Mouse (Mus musculus): ENCODE results near the gene Igflr1. TPM values are rescaled to one million over a fixed set of nuclear protein-coding genes. Genes with fewer than 3 reads are reported as not detected.

Igflr1 gene
- polyA plus RNA-seq, 1 experiment from 2014 or later: 6.0 TPM

DNA sequence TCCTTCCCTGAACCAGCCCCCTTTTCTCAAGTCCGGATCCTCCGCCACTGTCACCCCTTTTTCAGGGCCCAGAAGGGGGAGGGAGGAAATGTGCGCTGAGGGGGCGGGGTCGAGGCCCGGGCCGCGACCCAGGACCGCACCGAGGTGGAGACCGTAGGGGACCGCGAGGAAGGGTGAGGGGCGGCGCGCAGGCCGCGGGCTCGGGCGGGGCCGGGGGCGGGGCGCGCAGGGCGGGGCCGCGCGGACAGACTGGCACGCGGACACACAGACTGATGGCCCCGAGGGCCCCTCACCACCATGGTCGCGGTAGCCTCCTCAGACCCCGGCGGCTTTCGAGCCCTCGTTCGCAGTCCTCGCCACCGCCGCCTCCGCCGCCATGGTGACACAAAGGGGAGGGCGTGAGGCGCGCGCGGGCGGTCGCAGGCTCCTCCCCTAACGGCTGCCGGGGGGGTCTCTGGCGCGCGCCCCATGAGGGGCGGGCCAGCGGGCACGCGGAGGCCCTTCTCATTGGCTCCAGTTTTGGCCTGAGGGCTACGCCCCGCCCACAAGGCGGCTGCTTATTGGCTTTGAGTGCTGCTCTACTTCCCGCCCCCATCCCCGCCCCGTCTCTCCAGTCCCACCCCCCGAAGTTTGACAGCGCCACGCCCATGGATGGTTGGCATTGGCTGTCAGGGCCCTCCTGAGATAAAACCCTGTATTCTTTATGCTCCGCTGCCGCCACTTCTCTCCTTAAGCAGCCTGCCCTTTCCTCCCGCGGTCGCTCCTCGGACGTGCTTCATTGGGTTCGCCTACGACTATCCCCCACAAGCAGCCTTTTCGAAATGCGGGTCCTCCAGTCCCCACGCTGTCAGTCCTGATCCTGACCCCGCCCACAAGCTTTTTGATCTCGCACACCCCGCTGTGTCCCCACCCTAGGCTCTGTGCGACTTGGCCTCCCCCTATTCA, 30.3 kb upstream of the Igflr1 start, which contains the start of gene Arhgap33:
Arhgap33 (minus strand) TSS at position 428 of the 945 bp plus-strand sequence.
- H3K36me3 ChIP-seq: peaks cover 52% of the 10 kb centered on the region
- peak within 1 kb of the TSS; percentile 89 for H3K4me2 ChIP-seq
- under 1% methylated on average over 53 of the region's 84 CpGs for WGBS
- ATAC-seq (replicated peaks; ENCODE audit: low FRiP score): peak; percentile 93
- H3K9ac ChIP-seq: peak within 1 kb of the TSS; percentile 65
- H3K4me3 ChIP-seq (replicated peaks): peak within 1 kb of the TSS; percentile 85
- peak within 1 kb of the TSS; percentile 74 for H3K27ac ChIP-seq
- no peaks in the 10 kb centered on the region for H3K9me3 ChIP-seq (replicated peaks)
- H3K27me3 ChIP-seq: no peaks in the 10 kb centered on the region
- H3K4me1 ChIP-seq: peaks cover 29% of the 10 kb centered on the region

DNA sequence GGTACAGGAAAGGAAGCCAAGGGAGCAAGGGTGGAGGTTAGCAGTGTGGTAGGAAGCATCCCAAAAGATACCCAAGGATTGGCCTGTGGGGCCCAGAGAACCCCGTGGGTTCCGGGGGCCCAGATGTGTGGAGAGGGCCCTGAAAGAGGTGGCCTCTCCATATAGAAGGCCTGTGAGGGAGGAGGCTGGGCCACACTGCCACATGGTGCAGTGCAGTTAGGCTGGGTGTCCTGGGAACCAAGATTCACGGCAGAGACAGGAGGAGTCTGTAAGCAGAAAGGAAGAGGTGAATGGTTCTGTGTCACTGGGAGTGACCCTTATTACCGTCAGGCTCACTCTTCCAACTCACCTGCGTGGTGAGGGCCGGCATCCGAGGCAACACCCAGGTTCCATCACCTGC, 24.7 kb upstream of the Igflr1 start:
- Histone ChIP-seq H3K27ac (no peak overlapping the region), H3K4me1 (peaks cover 4% of the 10 kb centered on the region), H3K4me2 (no peak overlapping the region), H3K9me3 (replicated peaks) (no peaks in the 10 kb centered on the region), H3K4me3 (replicated peaks) (no peak overlapping the region), H3K36me3 (peaks cover 59% of the 10 kb centered on the region), H3K27me3 (no peaks in the 10 kb centered on the region), H3K9ac (no peak overlapping the region)
- WGBS: 90% methylated on average over 7 of the region's 7 CpGs
- no peak for ATAC-seq (replicated peaks; ENCODE audit: low FRiP score)

DNA sequence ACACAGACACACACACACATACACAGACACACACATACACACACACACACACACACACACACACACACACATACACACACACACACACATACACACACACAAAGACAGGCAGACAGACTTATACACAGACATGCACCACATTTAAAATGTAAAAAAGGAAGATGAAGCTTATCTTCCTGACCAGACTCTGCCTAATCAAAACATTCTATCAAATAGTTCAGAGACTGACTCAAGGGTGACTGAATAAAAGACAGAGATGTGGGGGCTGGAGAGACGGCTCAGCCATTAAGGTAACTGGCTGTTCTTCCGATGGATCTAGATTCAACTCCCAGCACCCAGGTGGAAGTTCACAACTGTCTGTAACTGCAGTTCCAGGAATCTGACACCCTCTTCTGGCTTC, 20.9 kb upstream of the Igflr1 start:
- H3K9me3 ChIP-seq (replicated peaks): no peaks in the 10 kb centered on the region
- no peak overlapping the region for H3K4me2 ChIP-seq
- H3K4me3 ChIP-seq (replicated peaks): no peak overlapping the region
- H3K27ac ChIP-seq: no peak overlapping the region
- no peak for ATAC-seq (replicated peaks; ENCODE audit: low FRiP score)
- H3K27me3 ChIP-seq: no peaks in the 10 kb centered on the region
- no peaks in the 10 kb centered on the region for H3K4me1 ChIP-seq
- H3K9ac ChIP-seq: no peak overlapping the region
- WGBS: 84% methylated on average over 2 of the region's 2 CpGs
- H3K36me3 ChIP-seq: peaks cover 77% of the 10 kb centered on the region

DNA sequence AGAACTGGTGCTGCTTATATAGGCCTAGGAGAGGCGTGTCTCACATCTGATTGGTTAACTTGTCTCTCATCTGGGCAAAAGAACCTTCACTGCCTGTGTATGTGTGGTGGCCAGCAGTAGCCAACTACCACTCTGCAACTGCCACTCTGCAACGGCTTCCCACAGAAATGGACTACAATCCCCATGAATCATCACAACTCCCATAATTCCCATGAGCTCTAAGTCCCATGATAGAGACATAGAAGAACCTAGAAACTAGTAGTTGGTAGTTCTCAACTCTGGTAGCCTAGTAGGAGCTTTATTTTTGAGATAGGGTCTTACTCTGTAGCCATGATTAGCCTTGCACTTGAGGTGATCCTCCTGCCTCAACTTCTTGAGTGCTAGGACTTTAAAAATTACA, 15.3 kb upstream of the Igflr1 start:
- ATAC-seq (replicated peaks; ENCODE audit: low FRiP score): no peak
- peaks cover 42% of the 10 kb centered on the region for H3K36me3 ChIP-seq
- H3K4me2 ChIP-seq: no peak overlapping the region
- H3K4me1 ChIP-seq: peaks cover 27% of the 10 kb centered on the region
- H3K9me3 ChIP-seq (replicated peaks): no peaks in the 10 kb centered on the region
- 94% methylated on average over 2 of the region's 2 CpGs for WGBS
- H3K4me3 ChIP-seq (replicated peaks): no peak overlapping the region
- H3K9ac ChIP-seq: no peak overlapping the region
- H3K27ac ChIP-seq: no peak overlapping the region
- H3K27me3 ChIP-seq: no peaks in the 10 kb centered on the region

DNA sequence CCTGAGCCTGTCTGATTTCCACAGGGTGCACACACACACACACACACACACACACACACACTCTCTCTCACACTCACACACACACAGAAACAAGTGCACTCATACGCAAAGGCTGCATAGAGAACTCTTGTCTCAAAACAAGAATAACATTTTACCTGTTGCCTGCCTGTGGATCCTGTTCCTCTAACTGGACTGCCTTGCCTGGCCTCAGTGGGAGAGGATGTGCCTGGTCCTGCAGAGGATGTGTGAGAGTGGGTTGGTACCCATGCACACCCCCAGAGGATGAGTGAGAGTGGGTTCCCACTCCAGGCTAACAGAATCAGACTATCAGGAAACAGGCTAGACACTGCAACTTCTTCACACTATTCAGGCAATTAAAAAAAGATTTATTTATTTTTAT, 14.6 kb upstream of the Igflr1 start:
- WGBS: 97% methylated on average over 1 of the region's 1 CpGs
- no peak overlapping the region for H3K27ac ChIP-seq
- H3K9me3 ChIP-seq (replicated peaks): no peaks in the 10 kb centered on the region
- no peak overlapping the region for H3K9ac ChIP-seq
- no peak for ATAC-seq (replicated peaks; ENCODE audit: low FRiP score)
- H3K4me1 ChIP-seq: peaks cover 27% of the 10 kb centered on the region
- no peak overlapping the region for H3K4me2 ChIP-seq
- no peak overlapping the region for H3K4me3 ChIP-seq (replicated peaks)
- peaks cover 49% of the 10 kb centered on the region for H3K36me3 ChIP-seq
- no peaks in the 10 kb centered on the region for H3K27me3 ChIP-seq

DNA sequence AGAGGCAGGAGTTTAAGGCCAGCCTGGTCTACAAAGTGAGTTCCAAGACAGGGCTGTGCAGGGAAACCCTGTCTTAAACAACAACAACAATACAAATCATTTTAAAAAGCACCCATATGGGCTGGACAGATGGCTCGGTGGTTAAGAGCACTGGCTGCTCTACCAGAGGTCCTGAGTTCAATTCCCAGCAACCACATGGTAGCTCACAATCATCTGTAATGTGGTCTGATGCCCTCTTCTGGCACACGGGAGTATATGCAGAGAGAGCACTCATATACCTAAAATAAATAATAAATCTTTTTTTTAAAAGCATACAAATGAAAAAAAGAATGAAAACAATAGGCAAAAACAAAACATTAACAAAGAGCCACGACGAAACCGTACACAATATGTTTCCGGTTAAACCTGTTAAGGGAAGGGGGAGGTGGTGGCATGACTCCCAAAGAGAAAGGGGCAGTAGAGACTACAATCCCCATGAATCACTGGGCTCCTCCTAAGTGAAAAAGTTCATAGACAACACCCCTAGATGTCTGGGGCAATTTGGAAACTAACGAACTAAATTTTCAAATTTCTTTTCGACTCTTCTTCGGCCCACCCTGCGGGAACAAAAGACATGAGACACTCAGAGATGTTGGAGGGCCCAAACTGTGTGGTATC, 13.7 kb upstream of the Igflr1 start:
- peak; percentile 64 for ATAC-seq (replicated peaks; ENCODE audit: low FRiP score)
- H3K9ac ChIP-seq: peak overlapping the region; percentile 66
- H3K27me3 ChIP-seq: no peaks in the 10 kb centered on the region
- 3% methylated on average over 10 of the region's 10 CpGs for WGBS
- peak overlapping the region; percentile 66 for H3K4me3 ChIP-seq (replicated peaks)
- peak overlapping the region; percentile 99 for H3K27ac ChIP-seq
- peaks cover 27% of the 10 kb centered on the region for H3K4me1 ChIP-seq
- H3K4me2 ChIP-seq: peak overlapping the region; percentile 85
- H3K36me3 ChIP-seq: peaks cover 50% of the 10 kb centered on the region
- no peaks in the 10 kb centered on the region for H3K9me3 ChIP-seq (replicated peaks)

DNA sequence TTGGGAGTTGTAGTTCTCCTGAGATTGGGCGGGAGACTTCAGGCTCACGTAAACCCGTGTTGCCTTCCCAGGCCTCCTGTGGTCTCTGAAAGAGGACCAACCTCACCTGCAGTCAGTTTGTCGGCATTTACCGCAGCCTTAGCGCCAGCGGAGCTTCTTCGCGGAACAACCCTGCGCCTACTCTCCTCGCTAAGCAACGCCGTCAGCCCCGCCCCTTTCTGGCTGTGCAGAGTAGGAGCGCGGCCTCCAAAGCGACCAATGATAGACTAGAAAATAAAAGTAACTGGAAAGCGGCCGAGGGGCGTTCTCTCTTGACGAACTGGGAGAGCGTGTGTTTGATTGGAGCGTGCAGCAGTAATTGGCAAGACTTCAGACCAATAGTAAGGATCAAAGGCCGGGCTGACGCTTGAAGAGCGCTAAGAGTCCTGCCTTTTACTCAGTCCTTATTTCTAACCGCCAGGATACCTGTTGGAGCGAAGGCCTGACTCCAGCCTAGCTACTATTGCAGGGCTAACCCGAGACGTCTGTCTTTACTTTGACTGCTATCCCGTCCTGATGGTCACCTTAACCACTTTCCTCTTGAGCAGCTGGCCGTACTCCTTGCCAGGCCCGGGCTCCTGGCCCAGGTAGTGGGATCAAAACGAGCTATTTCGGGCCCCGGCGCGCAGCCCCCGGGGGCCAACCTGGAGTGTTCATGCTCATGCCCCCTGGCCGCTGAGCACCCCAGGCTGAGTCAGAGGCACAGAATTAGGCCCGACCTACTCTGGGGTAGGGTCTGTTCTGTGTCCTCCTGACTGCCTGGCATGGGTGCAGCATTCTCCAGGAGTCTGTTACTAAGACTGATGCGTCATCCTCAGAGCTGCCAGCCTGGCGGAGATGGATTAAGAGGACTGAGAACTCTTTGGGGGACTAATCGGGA, 12.9 kb upstream of the Igflr1 start, which contains the start of the genes Hspb6 and Proser3:
Hspb6 (plus strand) TSS at position 77 of the 919 bp plus-strand sequence.
Proser3 (minus strand) TSS at position 198 of the 919 bp plus-strand sequence.
- peak within 1 kb of the TSS; percentile 85 for H3K4me2 ChIP-seq
- under 1% methylated on average over 44 of the region's 44 CpGs for WGBS
- peaks cover 27% of the 10 kb centered on the region for H3K4me1 ChIP-seq
- H3K4me3 ChIP-seq (replicated peaks): peak within 1 kb of the TSS; percentile 66
- peak; percentile 96 for ATAC-seq (replicated peaks; ENCODE audit: low FRiP score)
- H3K9me3 ChIP-seq (replicated peaks): no peaks in the 10 kb centered on the region
- H3K27ac ChIP-seq: peak within 1 kb of the TSS; percentile 99
- no peaks in the 10 kb centered on the region for H3K27me3 ChIP-seq
- H3K9ac ChIP-seq: peak within 1 kb of the TSS; percentile 66
- peaks cover 52% of the 10 kb centered on the region for H3K36me3 ChIP-seq

DNA sequence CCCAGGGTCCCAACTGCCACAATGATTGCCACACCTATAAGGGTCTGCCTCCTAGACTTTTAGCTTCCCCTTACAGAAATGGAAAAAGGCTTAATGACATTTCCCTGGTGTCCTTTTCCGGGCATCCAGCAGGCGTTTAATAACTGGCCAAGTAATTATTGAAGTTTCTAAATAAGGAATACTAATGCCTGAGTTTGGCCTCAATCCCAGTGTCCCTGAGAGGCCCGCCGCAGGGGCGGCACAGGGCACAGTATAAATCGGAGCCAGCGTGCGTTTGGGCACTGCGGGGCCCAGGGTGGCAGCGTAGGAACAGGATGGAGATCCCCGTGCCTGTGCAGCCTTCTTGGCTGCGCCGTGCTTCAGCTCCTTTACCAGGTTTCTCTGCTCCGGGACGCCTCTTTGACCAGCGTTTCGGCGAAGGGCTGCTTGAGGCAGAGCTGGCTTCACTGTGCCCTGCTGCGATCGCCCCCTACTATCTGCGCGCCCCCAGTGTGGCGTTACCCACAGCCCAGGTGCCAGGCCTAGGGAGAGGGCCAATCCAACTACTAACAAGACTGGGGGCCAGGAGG, 12.1 kb upstream of the Igflr1 start:
- peak overlapping the region; percentile 99 for H3K27ac ChIP-seq
- H3K4me3 ChIP-seq (replicated peaks): peak overlapping the region; percentile 66
- 0 out of 2 replicates have a peak, but pooled peaks have one; percentile 19 for ATAC-seq (replicated peaks; ENCODE audit: low FRiP score)
- H3K9me3 ChIP-seq (replicated peaks): no peaks in the 10 kb centered on the region
- peaks cover 32% of the 10 kb centered on the region for H3K4me1 ChIP-seq
- WGBS: 3% methylated on average over 23 of the region's 23 CpGs
- H3K9ac ChIP-seq: peak overlapping the region; percentile 56
- H3K36me3 ChIP-seq: peaks cover 49% of the 10 kb centered on the region
- H3K4me2 ChIP-seq: peak overlapping the region; percentile 85
- H3K27me3 ChIP-seq: no peaks in the 10 kb centered on the region

DNA sequence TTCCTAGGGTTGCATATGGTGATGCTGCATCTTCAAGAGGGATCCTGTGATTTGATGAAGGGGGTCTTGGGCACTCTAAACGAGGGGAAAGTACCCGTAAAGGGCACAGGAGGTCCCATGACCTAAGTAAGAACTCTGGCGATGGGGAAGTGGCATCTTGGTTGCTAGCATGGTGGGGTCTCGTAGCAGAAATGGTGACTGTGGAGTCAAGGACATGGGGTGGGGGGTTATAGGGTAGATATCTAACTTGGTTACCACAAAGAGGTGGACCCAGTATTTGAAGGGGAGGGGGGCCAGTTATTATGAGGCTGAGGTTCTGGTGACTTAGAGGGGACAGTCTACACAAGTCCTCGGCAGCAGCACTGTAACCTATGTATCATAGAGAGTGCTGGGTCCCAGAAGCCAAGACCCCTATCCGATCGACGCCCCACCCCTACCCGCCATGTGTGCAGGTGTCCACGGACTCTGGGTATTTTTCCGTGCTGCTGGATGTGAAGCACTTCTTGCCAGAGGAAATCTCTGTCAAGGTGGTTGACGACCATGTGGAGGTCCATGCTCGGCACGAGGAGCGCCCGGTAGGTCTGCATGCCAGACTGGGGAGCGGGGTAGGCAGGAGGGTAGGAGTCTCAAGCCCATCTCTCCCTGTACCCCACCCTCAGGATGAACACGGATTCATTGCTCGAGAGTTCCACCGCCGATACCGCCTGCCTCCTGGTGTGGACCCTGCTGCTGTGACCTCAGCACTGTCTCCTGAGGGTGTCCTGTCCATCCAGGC, 11.2 kb upstream of the Igflr1 start:
- Histone ChIP-seq H3K4me2 (peak overlapping the region; percentile 85), H3K9me3 (replicated peaks) (no peaks in the 10 kb centered on the region), H3K27me3 (no peaks in the 10 kb centered on the region), H3K4me1 (peaks cover 41% of the 10 kb centered on the region), H3K9ac (0 out of 2 replicates have a peak overlapping the region, but pooled peaks have one; percentile 56), H3K27ac (0 out of 2 replicates have a peak overlapping the region, but pooled peaks have one; percentile 99), H3K4me3 (replicated peaks) (peak overlapping the region; percentile 66), H3K36me3 (peaks cover 40% of the 10 kb centered on the region)
- WGBS: 80% methylated on average over 22 of the region's 22 CpGs
- no peak for ATAC-seq (replicated peaks; ENCODE audit: low FRiP score)

DNA sequence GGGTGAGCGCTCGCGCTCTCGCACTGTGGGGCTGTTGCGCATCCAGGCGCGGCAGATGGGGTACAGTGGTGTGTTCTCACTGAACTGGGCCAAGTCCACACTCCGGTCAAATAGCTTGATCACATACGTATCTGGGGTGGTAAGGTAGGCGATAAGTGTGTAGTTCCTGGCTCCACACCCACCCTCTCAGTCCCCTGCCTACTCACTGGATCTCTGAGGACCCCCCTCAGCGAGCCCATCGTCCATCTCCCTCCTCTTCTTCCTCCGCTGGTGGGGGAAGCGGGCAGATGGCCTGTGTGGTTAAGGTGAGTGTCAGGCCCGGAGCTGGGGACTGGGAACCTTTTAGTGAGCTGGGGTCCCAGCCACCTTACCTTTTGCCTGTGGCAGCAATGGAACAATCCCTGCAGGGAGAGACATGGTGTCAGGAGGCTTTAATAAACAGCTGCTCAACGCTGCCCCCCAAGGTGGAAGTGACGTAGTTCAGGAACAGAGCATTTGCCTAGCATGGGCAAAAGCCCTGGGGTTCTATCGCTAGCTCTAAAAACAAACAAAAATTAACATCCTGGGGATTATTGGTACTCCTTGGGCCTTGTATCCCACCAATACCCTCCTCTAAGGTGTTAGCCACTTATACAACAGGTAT, 8.2 kb upstream of the Igflr1 start:
- 94% methylated on average over 18 of the region's 18 CpGs for WGBS
- no peaks in the 10 kb centered on the region for H3K9me3 ChIP-seq (replicated peaks)
- no peak overlapping the region for H3K9ac ChIP-seq
- peaks cover 46% of the 10 kb centered on the region for H3K4me1 ChIP-seq
- no peak overlapping the region for H3K4me3 ChIP-seq (replicated peaks)
- H3K4me2 ChIP-seq: no peak overlapping the region
- ATAC-seq (replicated peaks; ENCODE audit: low FRiP score): no peak
- H3K36me3 ChIP-seq: peaks cover 44% of the 10 kb centered on the region
- no peak overlapping the region for H3K27ac ChIP-seq
- no peaks in the 10 kb centered on the region for H3K27me3 ChIP-seq
